Mouse (Mus musculus) NIH3T3 (cell line): Measurements from ENCODE around the gene Atad1.
"Not testable (repeated sequence)": the region's sequence is repeated elsewhere in the genome, so short reads cannot be mapped to it uniquely, and the experiment has no call there.

Source experiments
- DNase-seq: peaks from one replicate; pipeline ENCODE4 v3.0.0-alpha.2; 2012; ENCODE audit warnings: low read depth

Gene Atad1

GRCm38 (mm10) chr19:32739686-32740085 is at the start of gene Atad1:
Gene Atad1 (minus strand): TSS chr19:32739786.
- DNase-seq, result no peak

- DNase-seq, result not testable (repeated sequence)
Measured at GRCm38 (mm10) chr19:32788016-32788415, 48.4 kb upstream of the Atad1 start.

GRCm38 (mm10) chr19:32787388-32787787 is 47.8 kb upstream of the Atad1 start:
- DNase-seq, result not testable (repeated sequence)

- DNase-seq, result peak; percentile 67
Measured at GRCm38 (mm10) chr19:32781305-32782071, 41.9 kb upstream of the Atad1 start.

- DNase-seq, result no peak
Measured at GRCm38 (mm10) chr19:32779131-32779530, 39.5 kb upstream of the Atad1 start.

GRCm38 (mm10) chr19:32778411-32778810 is 38.8 kb upstream of the Atad1 start:
- DNase-seq, result no peak

- DNase-seq, result no peak
Measured at GRCm38 (mm10) chr19:32762493-32762892, 22.9 kb upstream of the Atad1 start.

- no peak for DNase-seq
Measured at GRCm38 (mm10) chr19:32761162-32761561, 21.6 kb upstream of the Atad1 start.

GRCm38 (mm10) chr19:32760499-32760898 is 20.9 kb upstream of the Atad1 start:
- DNase-seq, result peak; percentile 58

- DNase-seq, result peak; percentile 39
Measured at GRCm38 (mm10) chr19:32759357-32760024, 19.9 kb upstream of the Atad1 start.

- DNase-seq, result peak; percentile 35
Measured at GRCm38 (mm10) chr19:32758793-32759161, 19.2 kb upstream of the Atad1 start.

- peak; percentile 67 for DNase-seq
Measured at GRCm38 (mm10) chr19:32757831-32758792, 18.5 kb upstream of the Atad1 start.

- DNase-seq, result peak; percentile 99
Measured at GRCm38 (mm10) chr19:32756900-32757725, 17.5 kb upstream of the Atad1 start, which contains the start of gene Pten. Gene Pten (plus strand): TSS chr19:32757497.

- DNase-seq, result no peak
Measured at GRCm38 (mm10) chr19:32756636-32756899, 17.0 kb upstream of the Atad1 start.

- DNase-seq, result peak; percentile 99
Measured at GRCm38 (mm10) chr19:32755792-32756635, 16.4 kb upstream of the Atad1 start.

GRCm38 (mm10) chr19:32755104-32755791 is 15.7 kb upstream of the Atad1 start:
- no peak for DNase-seq

GRCm38 (mm10) chr19:32754188-32755000 is 14.8 kb upstream of the Atad1 start:
- DNase-seq, result no peak

GRCm38 (mm10) chr19:32753386-32753785 is 13.8 kb upstream of the Atad1 start:
- DNase-seq, result no peak

- DNase-seq, result peak; percentile 73
Measured at GRCm38 (mm10) chr19:32752357-32752756, 12.8 kb upstream of the Atad1 start.
